Mouse (Mus musculus): ENCODE results near the gene Esr1.

Esr1 gene

DNA sequence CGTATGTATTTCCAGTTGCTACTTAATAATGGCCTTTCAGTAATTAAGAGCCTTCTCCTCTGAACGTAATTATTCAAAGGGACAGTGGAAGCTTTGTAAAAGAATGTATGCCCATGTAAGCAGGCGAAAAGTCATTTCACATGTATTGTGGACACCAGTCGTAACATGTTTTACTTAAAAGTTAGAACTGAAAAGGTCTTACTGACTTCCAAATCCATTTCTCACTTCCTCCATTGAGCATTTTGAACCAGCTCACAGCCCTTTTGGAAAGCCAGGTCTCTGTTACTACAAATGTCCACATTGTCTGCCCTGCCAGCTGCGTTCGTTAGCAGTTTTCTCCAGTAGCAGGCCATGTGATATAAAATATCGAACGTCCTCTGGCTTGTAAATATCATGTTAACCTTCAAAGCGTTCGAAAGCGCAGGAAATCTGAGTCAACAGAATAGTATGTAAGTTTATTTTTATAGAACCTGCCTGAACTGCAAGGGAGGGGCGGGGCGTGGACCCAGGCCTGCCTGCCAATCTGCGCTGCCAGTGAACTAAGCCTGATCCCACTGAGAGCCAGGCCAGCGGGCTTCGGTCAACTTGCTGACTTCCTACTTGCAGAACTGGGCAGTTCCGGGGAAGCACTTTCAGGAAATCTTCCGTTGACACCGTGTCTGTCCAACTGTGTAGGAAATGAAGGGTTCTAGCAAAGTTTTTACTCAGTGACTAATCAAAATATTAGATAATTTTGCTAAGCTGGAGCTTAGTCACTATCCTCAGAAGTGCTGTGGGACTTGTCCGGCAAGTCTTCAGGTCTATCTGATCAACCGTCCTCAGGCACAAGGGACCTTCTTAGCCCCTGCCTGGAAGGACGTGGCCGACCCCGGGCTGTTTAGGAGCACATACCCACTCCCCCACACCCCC lies 9.5 kb downstream of the Esr1 start:
- DNase-seq, result peak; percentile 60

- DNase-seq, result no peak
These were observed 10.1 kb downstream of the Esr1 start for GRCm38 (mm10) chr10:4621505-4621815.

GRCm38 (mm10) chr10:4623319-4623718 lies 11.9 kb downstream of the Esr1 start:
- DNase-seq, result no peak

DNA sequence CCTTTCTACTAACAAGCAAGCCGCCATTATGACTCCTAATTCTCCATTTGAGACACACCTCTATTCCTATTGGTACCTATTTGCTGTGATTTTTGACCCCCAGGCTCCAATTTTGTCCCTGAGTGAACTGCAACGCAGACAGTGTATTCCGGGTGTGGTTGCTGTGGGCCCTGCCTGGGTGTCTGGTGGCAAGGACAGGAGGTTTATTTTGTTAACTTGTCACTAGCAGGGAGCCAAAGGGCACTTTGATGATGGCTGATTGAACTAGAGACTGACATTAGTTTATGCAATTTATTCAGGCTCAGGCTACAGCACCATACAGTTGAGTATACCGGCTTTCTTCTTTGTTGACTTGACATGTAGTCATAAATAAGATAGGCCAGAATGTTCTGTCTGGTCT lies 13.2 kb downstream of the Esr1 start:
- DNase-seq, result peak; percentile 9

DNA sequence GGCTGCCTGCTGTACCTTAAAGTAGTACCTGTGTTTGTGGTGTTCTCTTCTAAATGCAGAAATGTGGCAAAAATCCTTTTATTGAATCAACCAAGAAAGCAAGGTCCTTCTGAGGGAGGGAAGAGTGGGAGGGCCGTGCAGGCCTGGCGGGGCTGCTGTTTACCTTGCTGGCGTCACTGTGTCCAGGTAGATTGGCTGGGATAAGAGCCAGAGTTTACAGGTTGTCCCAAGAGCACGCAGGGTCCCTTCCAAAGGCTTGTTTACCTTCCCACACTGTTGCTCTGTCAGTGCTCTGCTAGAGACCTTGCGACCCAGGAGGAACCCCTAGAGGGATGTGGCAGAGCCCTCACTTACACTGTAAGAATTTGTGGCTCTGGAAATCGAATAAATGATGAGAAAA lies 13.9 kb downstream of the Esr1 start:
- DNase-seq, result no peak

DNA sequence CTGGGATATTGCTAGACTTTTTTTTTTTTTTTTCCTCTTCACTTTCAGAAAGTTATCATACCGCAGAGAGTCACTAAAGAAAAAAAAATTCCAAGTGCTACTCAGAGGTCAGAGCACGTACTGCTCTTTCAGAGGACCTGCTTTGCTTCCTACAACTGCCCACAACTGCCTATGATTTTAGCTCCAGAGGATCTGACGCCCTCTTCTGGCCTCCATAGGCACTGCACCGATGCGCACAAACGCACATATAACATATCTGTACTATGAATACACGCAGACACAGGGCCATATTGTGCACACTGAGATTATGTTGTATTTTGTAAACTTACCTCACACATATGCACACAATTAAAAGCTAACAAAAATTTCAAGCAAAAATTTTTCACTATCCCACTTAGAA lies 15.0 kb downstream of the Esr1 start:
- peak; percentile 28 for DNase-seq

DNA sequence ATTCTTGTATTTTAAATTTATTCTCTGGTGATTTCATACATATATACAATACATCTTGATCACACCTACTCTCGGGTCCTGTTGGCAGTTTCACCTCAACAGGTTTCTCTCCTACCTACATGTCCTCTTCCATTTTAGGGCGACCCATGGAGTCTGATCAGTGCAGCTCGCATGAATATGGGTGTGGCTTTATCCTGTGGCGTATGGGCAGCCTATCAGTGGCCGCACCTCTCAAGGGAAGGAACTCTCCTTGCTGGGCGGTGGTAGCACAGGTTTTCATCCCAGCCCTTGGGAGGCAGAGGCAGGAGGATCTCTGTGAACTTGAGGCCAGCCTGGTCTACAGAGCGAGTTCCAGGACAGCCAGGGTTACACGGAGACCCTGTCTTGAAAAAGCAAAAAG lies 15.6 kb downstream of the Esr1 start:
- no peak for DNase-seq

- DNase-seq, result no peak
These were observed 16.0 kb downstream of the Esr1 start for GRCm38 (mm10) chr10:4627415-4627814.

- DNase-seq, result no peak
These were observed 17.9 kb downstream of the Esr1 start for GRCm38 (mm10) chr10:4629314-4629713.

DNA sequence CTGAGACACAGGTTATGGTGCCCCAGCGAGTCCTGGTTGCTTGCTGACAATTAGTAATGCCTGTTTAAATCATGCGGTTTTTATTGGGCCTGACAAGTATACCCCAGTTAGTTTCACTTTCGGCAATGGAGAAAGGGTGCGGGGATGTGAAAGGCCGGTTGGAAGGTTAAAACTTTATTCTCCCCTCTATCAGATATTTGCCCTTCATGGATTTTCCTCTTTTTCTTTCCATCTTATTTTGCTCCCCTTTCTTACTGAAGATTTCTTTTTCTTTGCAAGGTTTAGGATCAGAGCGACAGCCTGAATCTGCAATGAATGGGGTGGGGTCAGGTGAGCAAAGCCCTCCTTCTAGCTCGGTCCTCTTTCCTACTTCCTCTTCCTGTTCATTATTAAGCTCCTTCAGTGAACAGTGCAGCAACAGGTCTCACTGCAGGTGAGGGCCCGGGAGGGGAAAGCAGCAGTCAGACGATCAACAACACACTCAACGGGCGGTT lies 20.9 kb downstream of the Esr1 start:
- DNase-seq, result no peak

DNA sequence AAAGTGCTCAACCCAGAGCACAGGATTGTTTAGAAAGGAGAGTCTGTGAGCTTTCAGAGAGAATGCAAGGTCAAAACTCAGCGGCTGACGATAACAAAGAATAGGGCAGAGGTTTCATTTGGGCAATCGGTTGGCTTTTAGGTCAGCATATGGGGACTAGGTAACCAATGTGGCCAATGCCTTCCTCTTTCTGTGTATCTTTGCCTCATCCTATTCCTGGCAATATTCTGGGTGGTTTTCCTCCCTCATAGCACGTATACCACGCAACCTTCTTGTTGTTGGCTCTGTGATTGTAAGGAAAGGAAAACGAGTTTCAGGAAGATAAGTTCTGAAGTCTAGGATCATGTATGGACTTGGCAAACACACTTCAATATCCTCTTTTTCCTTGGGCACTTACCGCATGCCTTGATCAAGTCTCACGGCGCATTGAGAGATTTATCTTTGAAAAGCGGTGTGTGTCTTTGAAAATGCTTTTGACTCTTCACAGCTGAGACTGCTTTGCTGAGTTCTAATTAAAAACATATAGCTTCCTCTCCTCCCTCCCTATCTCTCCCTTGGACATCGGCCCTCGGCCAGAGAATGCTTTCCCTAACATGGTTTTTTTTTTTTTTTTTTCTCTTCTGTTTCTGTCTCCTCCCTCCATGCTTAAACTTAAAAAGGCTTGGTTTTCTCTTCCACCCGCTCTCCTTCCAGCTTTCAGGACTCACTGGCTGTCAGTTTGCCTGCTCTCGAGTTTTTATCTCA lies 22.1 kb downstream of the Esr1 start:
- no peak for DNase-seq

DNA sequence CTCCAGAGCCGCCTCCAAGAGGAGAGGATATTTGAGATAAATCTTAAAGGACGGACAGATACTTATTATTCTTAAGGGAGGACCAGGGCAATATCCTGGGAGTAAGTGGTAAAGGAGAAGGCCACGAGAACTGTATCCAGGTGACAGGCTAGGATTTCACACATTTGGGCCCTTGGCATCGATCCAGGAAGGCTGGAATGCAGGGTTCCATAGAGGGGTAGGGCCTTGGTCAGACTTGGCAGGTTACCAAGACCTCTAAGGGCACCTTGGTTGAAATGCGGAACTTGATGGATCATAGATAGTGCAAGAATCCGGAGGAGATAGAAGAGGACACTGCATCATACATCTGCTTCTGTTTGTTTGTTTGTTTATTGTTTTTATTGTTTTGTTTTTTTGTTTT lies 24.3 kb downstream of the Esr1 start:
- DNase-seq, result no peak

GRCm38 (mm10) chr10:4646074-4646473 lies 34.7 kb downstream of the Esr1 start:
- DNase-seq, result no peak

DNA sequence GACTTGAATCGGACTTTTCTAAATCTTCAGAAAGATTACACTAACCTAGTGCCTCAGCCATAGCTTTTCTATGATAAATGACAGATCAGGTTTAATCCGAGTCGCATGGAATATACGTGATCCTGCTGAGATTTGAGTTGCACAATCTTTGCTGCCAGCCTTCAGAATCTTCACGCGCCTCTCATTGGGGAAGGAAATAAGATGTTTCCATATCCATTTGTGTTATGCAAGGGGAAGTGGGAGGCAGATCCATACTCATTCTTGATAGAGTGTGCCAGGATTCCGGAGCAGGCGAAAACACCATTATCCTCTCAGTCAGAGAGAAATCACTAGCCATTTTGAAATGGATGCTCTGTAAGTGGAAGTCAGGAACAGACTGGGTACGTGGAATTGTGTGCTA lies 35.5 kb downstream of the Esr1 start:
- no peak for DNase-seq

DNA sequence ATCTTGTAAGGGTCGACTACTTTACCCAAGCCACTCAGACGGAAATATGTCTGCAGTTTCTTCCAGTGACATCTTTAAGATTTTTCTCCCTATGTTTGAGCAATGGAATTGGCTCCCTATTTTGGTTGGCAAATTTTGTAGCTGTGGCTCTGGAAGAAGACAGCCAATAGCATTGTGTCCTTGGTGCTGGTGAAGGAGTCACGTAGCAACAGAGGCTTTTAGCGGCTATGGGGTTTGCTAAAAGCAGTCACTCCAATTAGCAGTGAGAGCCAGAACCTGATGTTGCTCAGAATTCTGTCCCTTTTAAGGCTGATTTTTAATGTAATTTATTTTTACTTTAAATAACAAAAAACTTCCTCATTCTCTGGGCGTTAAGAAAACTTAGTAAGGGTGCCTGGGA lies 54.0 kb downstream of the Esr1 start:
- no peak for DNase-seq

- no peak for DNase-seq
These were observed 55.6 kb downstream of the Esr1 start for GRCm38 (mm10) chr10:4667006-4667405.

DNA sequence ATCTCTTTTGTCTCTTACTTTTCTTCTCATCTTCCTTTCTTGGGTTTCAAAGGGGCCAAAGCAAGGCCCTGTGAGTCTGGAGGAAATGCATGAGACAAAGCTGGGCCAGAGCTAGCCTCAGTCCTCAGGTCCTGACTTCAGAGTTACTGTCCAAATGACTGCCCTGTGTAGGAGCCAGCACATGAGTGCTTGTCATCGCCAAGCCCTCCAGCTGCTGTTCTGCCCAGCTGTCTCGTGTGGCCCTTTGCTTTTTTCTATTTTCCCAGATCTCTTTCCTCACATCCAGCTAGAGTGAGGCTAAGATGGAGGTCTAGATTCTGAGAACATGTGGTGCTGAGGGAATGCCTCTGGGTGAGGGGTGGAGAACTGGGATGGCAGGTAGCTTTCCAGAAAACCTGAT lies 58.7 kb downstream of the Esr1 start:
- no peak for DNase-seq

- peak; percentile 45 for DNase-seq
These were observed 60.5 kb downstream of the Esr1 start for GRCm38 (mm10) chr10:4671876-4672275.

DNA sequence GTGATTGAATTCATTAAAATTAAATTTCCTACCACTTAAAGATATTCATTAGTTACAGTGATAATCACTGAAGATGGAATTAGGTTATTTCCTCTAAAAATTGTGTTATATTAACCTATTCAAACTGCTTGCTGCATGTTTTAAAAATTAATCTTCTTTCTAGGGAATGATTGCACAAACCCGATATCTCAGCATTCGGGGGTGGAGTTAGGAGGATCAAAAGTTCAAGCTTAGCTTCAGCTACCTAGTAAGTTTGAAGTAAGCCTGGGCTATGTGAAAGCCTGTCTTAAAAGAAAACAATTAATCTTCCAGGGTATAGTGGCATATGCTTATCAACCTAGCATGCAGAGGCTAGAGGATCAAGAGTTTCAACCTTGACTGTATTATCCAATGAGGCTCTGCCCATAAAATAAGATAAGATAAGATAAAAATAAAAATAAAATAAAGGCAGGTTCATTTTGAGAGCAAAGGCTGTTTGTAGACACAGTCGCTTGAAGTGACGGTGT lies 62.0 kb downstream of the Esr1 start:
- DNase-seq, result no peak

DNA sequence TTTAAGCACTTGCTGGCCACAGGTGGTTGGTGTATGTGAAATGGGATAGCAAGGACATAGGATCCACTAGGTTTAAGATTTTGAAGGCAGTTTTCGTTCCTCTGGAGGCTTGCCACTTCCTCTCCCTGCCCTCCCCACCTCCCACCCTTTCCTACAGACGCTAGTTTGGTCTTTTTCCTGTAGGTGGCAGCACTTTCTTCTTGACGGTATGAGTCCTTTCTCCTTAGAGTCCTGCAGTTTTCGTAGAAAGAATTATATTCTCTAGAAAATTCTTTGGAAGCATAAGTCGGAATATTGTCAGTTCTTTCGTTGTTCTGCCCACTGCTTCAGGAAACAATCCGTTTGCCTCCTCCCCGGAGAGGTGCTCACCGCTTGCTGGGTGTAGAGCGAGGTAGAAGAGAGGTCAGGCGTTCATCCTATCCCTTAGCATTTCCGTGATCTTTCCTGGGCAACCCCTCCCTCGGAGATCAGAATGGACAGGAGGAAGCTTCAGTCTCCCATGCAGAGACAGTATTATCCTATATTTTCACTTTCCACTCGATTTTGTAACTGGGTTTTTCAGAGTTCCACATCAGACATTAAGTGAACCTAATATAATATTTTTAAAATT lies 63.7 kb downstream of the Esr1 start:
- DNase-seq, result peak; percentile 24

DNA sequence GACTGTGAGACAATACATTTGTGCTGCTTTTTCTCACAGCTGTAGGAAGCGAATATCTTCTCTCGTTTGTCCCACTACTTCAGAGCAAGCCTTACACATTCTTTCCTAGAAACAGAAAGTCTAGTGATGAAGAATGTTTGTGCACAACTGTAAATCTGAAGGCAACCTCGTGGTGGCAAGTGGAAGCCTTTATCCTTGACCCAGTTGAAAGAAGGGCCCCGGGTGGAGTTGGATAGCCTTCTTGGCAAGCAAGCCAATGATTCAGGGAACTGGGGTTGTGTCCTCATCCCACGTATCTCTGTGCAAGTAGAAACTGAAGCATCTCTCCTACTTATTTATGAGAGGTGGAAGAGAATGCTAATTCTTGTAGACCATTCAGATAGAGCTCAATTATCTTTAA lies 71.7 kb downstream of the Esr1 start:
- no peak for DNase-seq

- DNase-seq, result no peak
These were observed 72.4 kb downstream of the Esr1 start for GRCm38 (mm10) chr10:4683711-4684265.

GRCm38 (mm10) chr10:4694336-4694865 lies 83.0 kb downstream of the Esr1 start:
- no peak for DNase-seq
